Mouse (Mus musculus) yolk sac, embryonic 10.5 days (tissue): ENCODE data around the gene Ptcra.
"Not testable (repeated sequence)": the region's sequence is repeated elsewhere in the genome, so short reads cannot be mapped to it uniquely, and the experiment has no call there.

Source experiments
- DNase-seq: peaks from one replicate; pipeline ENCODE4 v3.0.0-alpha.2; 2017; ENCODE audit warnings: low spot score

Gene Ptcra

DNA sequence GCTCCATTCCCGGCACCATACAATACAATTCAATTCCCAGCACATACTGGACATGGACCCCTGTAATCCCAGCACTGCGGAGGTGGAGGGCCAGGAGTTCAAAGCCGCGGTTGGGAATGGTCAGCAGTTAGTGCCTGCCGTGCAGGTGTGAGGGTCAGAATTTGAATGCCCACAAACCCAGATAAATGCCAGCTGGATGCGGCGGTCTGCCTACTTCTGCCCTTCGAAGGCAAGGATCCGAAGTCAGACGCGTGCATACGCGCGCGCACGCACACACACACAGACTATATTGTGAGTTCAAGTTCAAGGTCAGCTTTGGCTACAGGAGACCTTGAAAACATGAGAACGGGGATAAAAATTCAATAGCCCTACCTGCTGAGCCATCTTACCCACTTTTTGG, 8.1 kb upstream of the Ptcra start:
- DNase-seq: no peak

GRCm38 (mm10) chr17:46771025-46771424, 7.5 kb upstream of the Ptcra start:
- no peak for DNase-seq

- no peak for DNase-seq
Measured at GRCm38 (mm10) chr17:46770546-46770945, 7.0 kb upstream of the Ptcra start.

DNA sequence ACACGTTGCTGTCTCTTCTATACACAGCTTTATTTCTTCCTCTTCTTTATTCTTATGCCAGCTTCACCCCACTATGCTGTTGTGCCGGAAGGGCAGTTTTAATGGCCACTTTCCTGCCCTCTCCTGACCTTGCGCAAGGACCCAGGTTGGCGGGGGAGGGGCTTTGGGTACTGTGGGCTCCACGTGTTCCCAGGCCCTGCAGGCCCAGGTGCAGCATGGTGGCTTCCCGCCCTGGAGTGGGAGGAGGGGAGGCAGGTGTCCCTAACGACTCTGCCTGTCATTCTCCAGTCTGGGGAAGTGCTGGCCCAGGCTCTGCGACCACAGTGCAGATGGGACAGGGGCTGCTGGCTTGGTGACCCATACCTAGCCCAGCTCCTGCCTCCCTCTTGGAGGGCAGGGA, 4.4 kb upstream of the Ptcra start:
- DNase-seq: peak; percentile 26

DNA sequence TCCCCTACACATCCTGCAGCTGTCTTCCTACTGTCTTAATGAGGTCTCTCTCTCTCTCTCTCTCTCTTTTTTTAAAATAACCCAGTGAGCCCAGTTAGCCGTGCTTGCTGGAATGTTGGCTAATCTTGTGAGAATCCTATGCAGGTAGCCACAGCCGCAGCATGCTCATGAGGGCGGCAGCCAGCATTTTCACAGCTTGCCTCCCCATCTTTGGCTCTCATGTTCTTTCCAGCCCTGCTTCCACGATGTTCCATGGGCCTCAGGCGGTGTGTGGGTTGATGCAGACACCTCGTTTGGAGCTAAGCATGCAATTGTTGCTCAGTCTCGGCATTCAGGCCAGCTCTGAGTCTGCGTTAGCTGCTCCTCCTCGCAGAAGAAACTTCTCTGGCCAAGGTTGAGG, 1.4 kb upstream of the Ptcra start:
- not testable (repeated sequence) for DNase-seq

DNA sequence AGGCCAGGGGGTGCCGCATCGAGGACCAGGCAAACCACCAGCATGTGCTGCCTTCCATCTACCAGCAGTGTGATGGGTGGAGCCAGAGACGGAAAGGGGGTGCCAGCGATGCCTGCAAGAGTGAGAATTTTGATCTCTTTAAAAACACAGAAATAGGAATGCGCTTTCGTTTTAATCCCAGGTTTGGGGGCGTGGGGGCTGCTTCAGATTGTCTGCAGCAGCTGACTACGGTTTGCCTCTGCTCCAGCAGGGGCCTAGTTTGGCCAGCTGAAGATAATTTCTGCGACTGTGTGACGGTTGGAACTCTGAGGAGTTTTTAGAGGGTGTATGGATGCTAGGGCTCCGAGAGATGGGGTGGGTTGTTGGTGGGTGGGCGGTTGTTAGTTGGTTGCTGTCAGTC, 4.8 kb downstream of the Ptcra start:
- no peak for DNase-seq

DNA sequence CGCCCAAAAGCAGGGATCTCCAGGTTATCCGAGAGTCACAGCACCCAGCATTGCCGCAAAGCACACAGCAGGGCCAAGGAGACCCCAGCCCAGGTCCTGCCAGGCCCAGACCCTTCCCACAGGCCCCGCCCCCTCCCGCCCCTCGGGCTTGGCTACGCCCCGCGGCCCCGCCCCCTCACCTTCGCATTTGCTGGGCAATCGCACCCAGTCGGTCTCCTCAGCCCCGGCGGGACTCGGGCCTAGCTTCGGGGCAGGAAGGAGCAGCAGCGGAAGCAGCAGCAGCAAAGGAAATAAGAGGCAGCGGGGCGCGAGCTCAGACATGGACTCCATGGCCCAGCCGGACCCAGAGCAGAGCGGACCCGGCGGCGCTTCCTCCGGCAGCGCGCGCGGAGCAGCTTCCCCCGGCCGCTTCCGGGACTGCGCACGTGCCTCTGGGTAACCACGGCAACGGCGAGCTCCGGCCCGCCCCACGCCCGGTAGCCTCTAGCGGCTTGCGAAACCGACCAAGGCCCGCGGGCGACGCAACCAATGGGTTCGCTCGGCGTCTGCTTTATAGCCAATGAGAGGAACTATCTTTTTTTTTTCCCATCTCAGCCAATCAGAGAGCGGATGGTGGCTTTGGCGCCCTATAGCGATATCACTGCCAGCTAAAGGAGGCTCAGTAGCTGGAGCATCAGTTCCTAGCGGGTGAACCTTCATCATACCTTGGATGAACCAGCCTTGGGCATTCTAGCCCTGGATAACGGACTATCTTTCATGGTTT, 11.5 kb downstream of the Ptcra start, which contains the start of gene Cnpy3:
Gene Cnpy3 (minus strand): TSS at position 421 of the 763 bp plus-strand sequence.
- peak; percentile 98 for DNase-seq

- DNase-seq: no peak
Measured at GRCm38 (mm10) chr17:46751056-46751793, 12.3 kb downstream of the Ptcra start.

- no peak for DNase-seq
Measured at GRCm38 (mm10) chr17:46750580-46750979, 12.9 kb downstream of the Ptcra start.

DNA sequence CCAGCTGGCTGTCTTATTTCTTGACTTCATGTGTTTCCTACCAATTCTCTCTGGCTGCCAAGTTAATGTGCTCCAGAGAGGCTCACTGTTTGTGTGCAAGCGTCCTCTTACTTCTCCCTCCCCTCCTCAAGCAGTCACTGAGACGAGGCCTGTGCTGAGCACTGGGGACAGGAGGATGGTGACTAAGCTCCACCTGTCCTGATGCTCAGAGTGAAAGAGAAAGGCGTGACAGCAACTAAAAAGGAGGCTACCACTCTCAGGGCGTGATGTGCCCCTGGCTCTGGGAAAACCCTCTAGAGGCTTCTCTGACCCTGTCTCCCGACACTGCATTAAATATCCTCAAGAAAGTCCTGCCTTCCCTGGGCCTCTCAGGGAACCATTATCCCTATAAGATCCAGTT, 14.2 kb downstream of the Ptcra start:
- no peak for DNase-seq

- DNase-seq: no peak
Measured at GRCm38 (mm10) chr17:46747806-46748205, 15.7 kb downstream of the Ptcra start.

GRCm38 (mm10) chr17:46747234-46747633, 16.3 kb downstream of the Ptcra start:
- no peak for DNase-seq

- DNase-seq: no peak
Measured at GRCm38 (mm10) chr17:46745506-46745905, 18.0 kb downstream of the Ptcra start.

GRCm38 (mm10) chr17:46742986-46743385, 20.5 kb downstream of the Ptcra start:
- DNase-seq: no peak

DNA sequence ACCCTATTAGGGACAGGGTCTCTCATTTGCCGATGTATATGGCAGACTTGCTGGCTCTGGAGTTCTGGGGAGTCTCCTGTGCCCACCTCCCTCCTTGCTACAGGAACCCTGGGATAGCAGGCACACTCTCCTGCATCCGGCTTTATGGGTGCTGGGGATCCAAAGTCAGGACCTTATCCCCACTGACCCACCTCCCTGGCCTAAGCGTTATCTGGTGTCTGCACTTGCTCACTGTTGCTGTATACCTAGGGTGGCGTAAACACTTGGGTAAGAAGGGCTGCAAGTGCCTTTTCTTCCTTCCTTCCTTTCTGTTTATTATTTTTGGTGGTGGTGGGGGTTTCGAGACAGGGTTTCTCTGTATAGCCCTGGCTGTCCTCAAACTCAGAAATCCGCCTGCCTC, 22.2 kb downstream of the Ptcra start:
- DNase-seq: no peak

- no peak for DNase-seq
Measured at GRCm38 (mm10) chr17:46736160-46736559, 27.4 kb downstream of the Ptcra start.

DNA sequence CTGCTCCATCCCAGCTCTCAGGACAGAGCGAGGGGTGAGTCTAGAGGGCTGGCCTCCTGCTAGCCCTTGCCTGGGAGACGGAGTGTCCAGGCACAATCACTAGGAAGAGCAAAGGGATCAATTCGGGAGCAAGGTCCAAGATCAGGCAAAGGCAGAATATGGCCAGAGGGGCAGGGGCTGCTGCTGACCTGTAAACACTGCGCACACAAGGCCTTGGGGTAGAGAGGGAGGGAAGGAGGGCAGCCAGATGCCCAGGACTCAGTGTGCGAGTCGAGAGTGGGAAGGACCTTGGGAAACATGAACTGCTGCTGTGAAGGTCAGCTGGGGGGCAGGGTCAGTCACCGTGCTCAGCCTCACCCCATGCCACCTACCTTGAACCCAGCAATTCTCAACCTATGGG, 28.2 kb downstream of the Ptcra start:
- DNase-seq: peak; percentile 50

- no peak for DNase-seq
Measured at GRCm38 (mm10) chr17:46734055-46734454, 29.5 kb downstream of the Ptcra start.

- no peak for DNase-seq
Measured at GRCm38 (mm10) chr17:46728904-46729318, 34.6 kb downstream of the Ptcra start, which contains the start of gene Gnmt. Gnmt (minus strand) TSS chr17:46729168.

- DNase-seq: no peak
Measured at GRCm38 (mm10) chr17:46728496-46728895, 35.0 kb downstream of the Ptcra start.

DNA sequence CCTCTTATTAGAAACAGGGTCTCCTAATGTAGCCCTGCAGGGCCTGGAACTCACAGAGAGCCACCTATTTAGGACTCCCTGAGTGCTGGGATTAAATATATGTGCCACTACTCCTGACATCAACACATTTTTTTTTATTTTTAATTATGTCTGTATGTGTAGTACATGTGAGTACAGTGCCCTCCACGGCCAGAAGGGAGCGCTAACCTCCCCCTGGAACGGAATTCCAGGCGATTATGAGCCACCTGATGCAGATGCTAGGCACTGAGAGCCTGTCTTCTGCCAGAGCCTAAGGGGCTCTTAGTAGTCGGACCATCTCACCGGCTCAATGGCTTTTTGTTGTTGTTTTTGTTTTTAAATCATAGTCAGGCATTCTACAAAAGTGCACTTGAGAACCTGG, 35.5 kb downstream of the Ptcra start:
- no peak for DNase-seq

GRCm38 (mm10) chr17:46727271-46727670, 36.2 kb downstream of the Ptcra start:
- DNase-seq: no peak
